Mouse (Mus musculus): ENCODE measurements around the gene Tubb4b.

DNA sequence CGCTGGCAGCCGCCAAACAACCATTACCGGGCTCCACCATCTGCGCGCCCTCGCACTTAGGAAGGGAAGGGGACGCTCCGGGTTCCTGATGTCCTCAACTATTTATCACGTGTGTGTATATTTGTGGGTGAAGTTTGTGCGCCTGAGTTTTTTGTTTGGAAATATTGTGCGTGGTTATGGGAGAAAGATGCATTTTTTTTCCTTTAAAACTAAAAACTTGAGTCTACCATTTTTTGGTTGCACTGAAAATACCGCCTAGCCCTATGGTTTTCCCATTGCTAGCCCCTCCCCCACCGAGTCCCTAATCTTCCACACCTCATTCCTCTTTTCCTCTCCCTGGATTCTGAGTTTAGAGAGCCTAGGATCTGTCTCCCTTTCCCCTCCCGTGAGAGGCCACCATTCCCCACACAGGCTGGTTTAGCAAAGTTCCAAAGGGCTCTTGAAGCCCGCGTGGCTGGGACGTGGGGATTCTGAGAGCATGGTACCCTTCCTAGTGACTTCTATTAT is 42.6 kb downstream of the Tubb4b start:
- TF ChIP-seq USF2 (conservative IDR thresholded peaks at IDR 0.05; ENCODE audit: low read depth, low read length) (no peak), CTCF (conservative IDR thresholded peaks at IDR 0.05 in 1 of 2, IDR thresholded peaks at IDR 0.05 in 1 of 2; ENCODE audit: low read depth in 2 of 2, low read length in 2 of 2) (no peak), EP300 (IDR thresholded peaks at IDR 0.05; ENCODE audit: low read length) (no peak), TCF12 (IDR thresholded peaks at IDR 0.05; ENCODE audit: low read depth, low read length) (no peak), ZKSCAN1 (IDR thresholded peaks at IDR 0.05; ENCODE audit: borderline replicate concordance, low read depth, low read length) (no peak), CHD1 (IDR thresholded peaks at IDR 0.05; ENCODE audit: low read depth, low read length) (no peak), NRF1 (IDR thresholded peaks at IDR 0.05; ENCODE audit: low read depth, low read length) (no peak), ETS1 (conservative IDR thresholded peaks at IDR 0.05; ENCODE audit: low read depth, low read length) (no peak), POLR2A (IDR thresholded peaks at IDR 0.05; ENCODE audit: low read depth, low read length) (0 out of 2 replicates have a peak, but pooled peaks have one; percentile 26), CHD2 (IDR thresholded peaks at IDR 0.05; ENCODE audit: low read length) (no peak; the same call in 1 of the 2 replicates), HCFC1 (IDR thresholded peaks at IDR 0.05; ENCODE audit: low read depth, low read length) (no peak), MXI1 (IDR thresholded peaks at IDR 0.05; ENCODE audit: low read depth, low read length) (peak; percentile 56), JUND (conservative IDR thresholded peaks at IDR 0.05; ENCODE audit: low read depth, low read length) (no peak)

Data from CH12.LX (cell line).